Mouse (Mus musculus): ENCODE measurements at regions not wholly inside any gene's neighbourhood (a gene's known extent, or its start where the extent isn't known, plus 50 kb on each side); places are given as distances from the start of the nearest gene placed in this dataset.
A peak's percentile ranks its signal among the peaks of the same experiment; 100 is the strongest.

GRCm38 (mm10) chr5:58705561-58705960 is 987.8 kb downstream of the Pcdh7 start:
- Histone ChIP-seq H3ac (ENCODE audit: control insufficient read depth, insufficient read length, low read depth) (no peak overlapping the region), H3K27me3 (ENCODE audit: control insufficient read depth, insufficient read depth, insufficient read length) (no peaks in the 10 kb centered on the region), H3K79me2 (ENCODE audit: control insufficient read depth, insufficient read depth) (no peaks in the 10 kb centered on the region), H3K79me3 (ENCODE audit: low read depth) (no peaks in the 10 kb centered on the region), H3K4me3 (ENCODE audit: insufficient read depth, poor library complexity, severe bottlenecking) (no peak overlapping the region), H3K36me3 (ENCODE audit: control insufficient read depth, insufficient read depth) (no peaks in the 10 kb centered on the region)
- TF ChIP-seq MYOD1 (IDR thresholded peaks at IDR 0.05; ENCODE audit: control insufficient read depth, insufficient read length, low read depth), result no peak
- TF ChIP-seq CTCF (IDR thresholded peaks at IDR 0.05; ENCODE audit: control insufficient read depth, insufficient read depth, insufficient read length), result no peak
- TF ChIP-seq MYOG (IDR thresholded peaks at IDR 0.05; ENCODE audit: control insufficient read depth, extremely low read depth, insufficient read length), result no peak
- TF ChIP-seq MAX (IDR thresholded peaks at IDR 0.05), result no peak
- TF ChIP-seq CEBPB (IDR thresholded peaks at IDR 0.05; ENCODE audit: low read depth), result no peak
- no peak for TF ChIP-seq FOSL1 (IDR thresholded peaks at IDR 0.05; ENCODE audit: insufficient read depth, low read length, poor library complexity, severe bottlenecking)
- TF ChIP-seq USF1 (IDR thresholded peaks at IDR 0.05; ENCODE audit: low read depth), result no peak

GRCm38 (mm10) chr5:58712381-58712780 is 994.6 kb downstream of the Pcdh7 start:
- Histone ChIP-seq H3K79me2 (ENCODE audit: control insufficient read depth, insufficient read depth) (no peaks in the 10 kb centered on the region), H3K4me3 (ENCODE audit: insufficient read depth, poor library complexity, severe bottlenecking) (no peak overlapping the region), H3K36me3 (ENCODE audit: control insufficient read depth, insufficient read depth) (no peaks in the 10 kb centered on the region), H3K79me3 (ENCODE audit: low read depth) (no peaks in the 10 kb centered on the region), H3K27me3 (ENCODE audit: control insufficient read depth, insufficient read depth, insufficient read length) (no peaks in the 10 kb centered on the region), H3ac (ENCODE audit: control insufficient read depth, insufficient read length, low read depth) (no peak overlapping the region)
- TF ChIP-seq CEBPB (IDR thresholded peaks at IDR 0.05; ENCODE audit: low read depth) (no peak), CTCF (IDR thresholded peaks at IDR 0.05; ENCODE audit: control insufficient read depth, insufficient read depth, insufficient read length) (no peak), MYOD1 (IDR thresholded peaks at IDR 0.05; ENCODE audit: control insufficient read depth, insufficient read length, low read depth) (no peak), USF1 (IDR thresholded peaks at IDR 0.05; ENCODE audit: low read depth) (no peak), MAX (IDR thresholded peaks at IDR 0.05) (no peak), FOSL1 (IDR thresholded peaks at IDR 0.05; ENCODE audit: insufficient read depth, low read length, poor library complexity, severe bottlenecking) (no peak), MYOG (IDR thresholded peaks at IDR 0.05; ENCODE audit: control insufficient read depth, extremely low read depth, insufficient read length) (no peak)

GRCm38 (mm10) chr5:58733366-58733765 is 1015.6 kb downstream of the Pcdh7 start:
- H3K36me3 ChIP-seq (ENCODE audit: control insufficient read depth, insufficient read depth), result no peaks in the 10 kb centered on the region
- no peaks in the 10 kb centered on the region for H3K27me3 ChIP-seq (ENCODE audit: control insufficient read depth, insufficient read depth, insufficient read length)
- H3K4me3 ChIP-seq (ENCODE audit: insufficient read depth, poor library complexity, severe bottlenecking), result no peak overlapping the region
- no peaks in the 10 kb centered on the region for H3K79me2 ChIP-seq (ENCODE audit: control insufficient read depth, insufficient read depth)
- no peak overlapping the region for H3ac ChIP-seq (ENCODE audit: control insufficient read depth, insufficient read length, low read depth)
- TF ChIP-seq CEBPB (IDR thresholded peaks at IDR 0.05; ENCODE audit: low read depth), result no peak
- TF ChIP-seq CTCF (IDR thresholded peaks at IDR 0.05; ENCODE audit: control insufficient read depth, insufficient read depth, insufficient read length), result no peak
- no peak for TF ChIP-seq USF1 (IDR thresholded peaks at IDR 0.05; ENCODE audit: low read depth)
- no peak for TF ChIP-seq MYOD1 (IDR thresholded peaks at IDR 0.05; ENCODE audit: control insufficient read depth, insufficient read length, low read depth)
- no peak for TF ChIP-seq FOSL1 (IDR thresholded peaks at IDR 0.05; ENCODE audit: insufficient read depth, low read length, poor library complexity, severe bottlenecking)
- no peak for TF ChIP-seq MYOG (IDR thresholded peaks at IDR 0.05; ENCODE audit: control insufficient read depth, extremely low read depth, insufficient read length)
- TF ChIP-seq MAX (IDR thresholded peaks at IDR 0.05), result no peak
- no peaks in the 10 kb centered on the region for H3K79me3 ChIP-seq (ENCODE audit: low read depth)

- H3K79me2 ChIP-seq (ENCODE audit: control insufficient read depth, insufficient read depth), result no peaks in the 10 kb centered on the region
- no peaks in the 10 kb centered on the region for H3K36me3 ChIP-seq (ENCODE audit: control insufficient read depth, insufficient read depth)
- H3ac ChIP-seq (ENCODE audit: control insufficient read depth, insufficient read length, low read depth), result no peak overlapping the region
- no peaks in the 10 kb centered on the region for H3K79me3 ChIP-seq (ENCODE audit: low read depth)
- TF ChIP-seq MYOD1 (IDR thresholded peaks at IDR 0.05; ENCODE audit: control insufficient read depth, insufficient read length, low read depth) (no peak), MYOG (IDR thresholded peaks at IDR 0.05; ENCODE audit: control insufficient read depth, extremely low read depth, insufficient read length) (no peak), CEBPB (IDR thresholded peaks at IDR 0.05; ENCODE audit: low read depth) (no peak), FOSL1 (IDR thresholded peaks at IDR 0.05; ENCODE audit: insufficient read depth, low read length, poor library complexity, severe bottlenecking) (no peak), CTCF (IDR thresholded peaks at IDR 0.05; ENCODE audit: control insufficient read depth, insufficient read depth, insufficient read length) (no peak), USF1 (IDR thresholded peaks at IDR 0.05; ENCODE audit: low read depth) (no peak), MAX (IDR thresholded peaks at IDR 0.05) (no peak)
- no peaks in the 10 kb centered on the region for H3K27me3 ChIP-seq (ENCODE audit: control insufficient read depth, insufficient read depth, insufficient read length)
- no peak overlapping the region for H3K4me3 ChIP-seq (ENCODE audit: insufficient read depth, poor library complexity, severe bottlenecking)
Observed at GRCm38 (mm10) chr5:58733961-58734360, 1016.2 kb downstream of the Pcdh7 start.

GRCm38 (mm10) chr5:58736610-58737009 is 1018.8 kb downstream of the Pcdh7 start:
- Histone ChIP-seq H3K79me2 (ENCODE audit: control insufficient read depth, insufficient read depth) (no peaks in the 10 kb centered on the region), H3ac (ENCODE audit: control insufficient read depth, insufficient read length, low read depth) (no peak overlapping the region), H3K79me3 (ENCODE audit: low read depth) (no peaks in the 10 kb centered on the region), H3K4me3 (ENCODE audit: insufficient read depth, poor library complexity, severe bottlenecking) (no peak overlapping the region), H3K36me3 (ENCODE audit: control insufficient read depth, insufficient read depth) (no peaks in the 10 kb centered on the region), H3K27me3 (ENCODE audit: control insufficient read depth, insufficient read depth, insufficient read length) (no peaks in the 10 kb centered on the region)
- TF ChIP-seq CEBPB (IDR thresholded peaks at IDR 0.05; ENCODE audit: low read depth) (no peak), CTCF (IDR thresholded peaks at IDR 0.05; ENCODE audit: control insufficient read depth, insufficient read depth, insufficient read length) (peak; percentile 43)

GRCm38 (mm10) chr5:58737264-58737883 is 1019.6 kb downstream of the Pcdh7 start:
- no peak overlapping the region for H3ac ChIP-seq (ENCODE audit: control insufficient read depth, insufficient read length, low read depth)
- no peak for TF ChIP-seq MYOD1 (IDR thresholded peaks at IDR 0.05; ENCODE audit: control insufficient read depth, insufficient read length, low read depth)
- no peak for TF ChIP-seq FOSL1 (IDR thresholded peaks at IDR 0.05; ENCODE audit: insufficient read depth, low read length, poor library complexity, severe bottlenecking)
- TF ChIP-seq MAX (IDR thresholded peaks at IDR 0.05), result no peak
- TF ChIP-seq CTCF (IDR thresholded peaks at IDR 0.05; ENCODE audit: control insufficient read depth, insufficient read depth, insufficient read length), result no peak
- no peak for TF ChIP-seq CEBPB (IDR thresholded peaks at IDR 0.05; ENCODE audit: low read depth)
- no peak for TF ChIP-seq MYOG (IDR thresholded peaks at IDR 0.05; ENCODE audit: control insufficient read depth, extremely low read depth, insufficient read length)
- no peak for TF ChIP-seq USF1 (IDR thresholded peaks at IDR 0.05; ENCODE audit: low read depth)

More at GRCm38 (mm10) chr5:58737264-58737883, 1019.6 kb downstream of the Pcdh7 start:
- Histone ChIP-seq H3K36me3 (ENCODE audit: control insufficient read depth, insufficient read depth) (no peaks in the 10 kb centered on the region), H3K27me3 (ENCODE audit: control insufficient read depth, insufficient read depth, insufficient read length) (no peaks in the 10 kb centered on the region), H3K79me2 (ENCODE audit: control insufficient read depth, insufficient read depth) (no peaks in the 10 kb centered on the region), H3K79me3 (ENCODE audit: low read depth) (no peaks in the 10 kb centered on the region), H3K4me3 (ENCODE audit: insufficient read depth, poor library complexity, severe bottlenecking) (no peak overlapping the region)
